Mouse (Mus musculus) CD4-positive helper T cell, adult 2 months (primary cell): ENCODE data around the gene Gm20481.
"Not testable (repeated sequence)": the region's sequence is repeated elsewhere in the genome, so short reads cannot be mapped to it uniquely, and the experiment has no call there.

Source experiments
- DNase-seq: peaks from one replicate; pipeline ENCODE4 v3.0.0-alpha.2; 2012; ENCODE audit warnings: low read depth, missing footprints, low spot score

Gm20481 gene

GRCm38 (mm10) chr17:34975581-34976492 is 6.1 kb downstream of the Gm20481 start:
- no peak for DNase-seq

GRCm38 (mm10) chr17:34977000-34977399 is 7.3 kb downstream of the Gm20481 start:
- no peak for DNase-seq

GRCm38 (mm10) chr17:34978239-34978638 is 8.5 kb downstream of the Gm20481 start:
- no peak for DNase-seq

- no peak for DNase-seq
Measured at GRCm38 (mm10) chr17:34979631-34980030, 9.9 kb downstream of the Gm20481 start.

GRCm38 (mm10) chr17:34980655-34981054 is 10.9 kb downstream of the Gm20481 start:
- peak; percentile 82 for DNase-seq

GRCm38 (mm10) chr17:34981690-34982180 is 12.0 kb downstream of the Gm20481 start, which contains the start of gene Lsm2:
Gene Lsm2 (plus strand): TSS chr17:34981862.
- DNase-seq, result peak; percentile 95

- no peak for DNase-seq
Measured at GRCm38 (mm10) chr17:34982328-34982727, 12.6 kb downstream of the Gm20481 start.

GRCm38 (mm10) chr17:34984218-34984617 is 14.5 kb downstream of the Gm20481 start:
- peak; percentile 70 for DNase-seq

- DNase-seq, result no peak
Measured at GRCm38 (mm10) chr17:34994751-34995150, 25.0 kb downstream of the Gm20481 start.

GRCm38 (mm10) chr17:34995192-34995591 is 25.5 kb downstream of the Gm20481 start:
- DNase-seq, result not testable (repeated sequence)

GRCm38 (mm10) chr17:34995927-34996326 is 26.2 kb downstream of the Gm20481 start:
- not testable (repeated sequence) for DNase-seq

- no peak for DNase-seq
Measured at GRCm38 (mm10) chr17:34996411-34997141, 26.9 kb downstream of the Gm20481 start.

- no peak for DNase-seq
Measured at GRCm38 (mm10) chr17:34997142-34997483, 27.4 kb downstream of the Gm20481 start.

- DNase-seq, result no peak
Measured at GRCm38 (mm10) chr17:34998526-34999430, 29.1 kb downstream of the Gm20481 start.

- peak; percentile 62 for DNase-seq
Measured at GRCm38 (mm10) chr17:34999871-35000716, 30.4 kb downstream of the Gm20481 start.

- peak; percentile 89 for DNase-seq
Measured at GRCm38 (mm10) chr17:35000717-35001451, 31.2 kb downstream of the Gm20481 start, which contains the start of gene Vars. Gene Vars (plus strand): TSS chr17:35000987.

- DNase-seq, result peak; percentile 81
Measured at GRCm38 (mm10) chr17:35001452-35002152, 31.9 kb downstream of the Gm20481 start.

GRCm38 (mm10) chr17:35002153-35002865 is 32.6 kb downstream of the Gm20481 start:
- peak; percentile 51 for DNase-seq
